Mouse (Mus musculus) bone marrow, adult 2 months (tissue): ENCODE measurements at regions not wholly inside any gene's neighbourhood (a gene's known extent, or its start where the extent isn't known, plus 50 kb on each side); places are given as distances from the start of the nearest gene placed in this dataset.
A peak's percentile ranks its signal among the peaks of the same experiment; 100 is the strongest.

Experiments used
- H3K27ac ChIP-seq: fragments of 200-500 bp; 2 replicates; pipeline ENCODE4 v1.5.1; 2012; ENCODE audit warnings: low read depth, mild to moderate bottlenecking, control low read depth, inconsistent platforms, low read length; ENCODE audit not compliant: control insufficient read depth, poor library complexity, insufficient read depth
- H3K4me1 ChIP-seq: fragments of 200-500 bp; 2 replicates; pipeline ENCODE4 v1.6.1; 2011; ENCODE audit warnings: low read length; ENCODE audit not compliant: control insufficient read depth, insufficient read depth
- H3K4me3 ChIP-seq: fragments of 200-500 bp; replicated peaks from 2 replicates; pipeline ENCODE3; 2011; ENCODE audit warnings: mild to moderate bottlenecking, low read depth, low read length, control low read depth; ENCODE audit not compliant: control insufficient read depth
- CTCF ChIP-seq: fragments of 200-500 bp; IDR thresholded peaks from 2 replicates; pipeline ENCODE4 v1.5.1; 2011; ENCODE audit warnings: low read length, control low read depth; ENCODE audit not compliant: control insufficient read depth, insufficient read depth
- POLR2A ChIP-seq: fragments of 200-500 bp; IDR thresholded peaks from 2 replicates; pipeline ENCODE4 v1.6.1; 2011; ENCODE audit warnings: low read depth, mild to moderate bottlenecking, control low read depth, low read length, borderline replicate concordance; ENCODE audit not compliant: control insufficient read depth
- WGBS: fragments of 180-500 bp; shearing (Covaris S2); methylation state at CpG from one replicate; pipeline ENCODE4 v1.1.7; 2018; 5-methylcytosine and 5-hydroxymethylcytosine counted together

- no peak for TF ChIP-seq POLR2A
- TF ChIP-seq CTCF: no peak
Measured at GRCm38 (mm10) chr1:191465723-191466122, 62.7 kb upstream of the Ppp2r5a start.

GRCm38 (mm10) chr1:191465170-191465569 lies 62.1 kb upstream of the Ppp2r5a start:
- Histone ChIP-seq H3K4me1 (peaks cover 3% of the 10 kb centered on the region; the same call in 1 of the 2 replicates), H3K27ac (no peak overlapping the region), H3K4me3 (no peak overlapping the region)
- TF ChIP-seq CTCF (no peak), POLR2A (no peak)
- WGBS: 74% methylated on average over 2 of the region's 2 CpGs

More at GRCm38 (mm10) chr1:191465723-191466122, 62.7 kb upstream of the Ppp2r5a start:
- H3K4me1 ChIP-seq: peaks cover 6% of the 10 kb centered on the region
- no peak overlapping the region for H3K27ac ChIP-seq
- 82% methylated on average over 4 of the region's 4 CpGs for WGBS
- H3K4me3 ChIP-seq: no peak overlapping the region

- TF ChIP-seq CTCF: no peak
- peaks cover 3% of the 10 kb centered on the region; the same call in 1 of the 2 replicates for H3K4me1 ChIP-seq
- WGBS: 56% methylated on average over 9 of the region's 9 CpGs
- no peak overlapping the region for H3K27ac ChIP-seq
- no peak overlapping the region for H3K4me3 ChIP-seq
Measured at GRCm38 (mm10) chr1:191461811-191462491, 58.9 kb upstream of the Ppp2r5a start.

GRCm38 (mm10) chr1:191459066-191459465 lies 56.0 kb upstream of the Ppp2r5a start:
- no peak overlapping the region for H3K27ac ChIP-seq
- WGBS: 72% methylated on average over 5 of the region's 5 CpGs
- no peak for TF ChIP-seq POLR2A
- TF ChIP-seq CTCF: no peak
- peaks cover 1% of the 10 kb centered on the region; the same call in 1 of the 2 replicates for H3K4me1 ChIP-seq
- no peak overlapping the region for H3K4me3 ChIP-seq

- H3K4me1 ChIP-seq: peaks cover 1% of the 10 kb centered on the region; the same call in 1 of the 2 replicates
- H3K27ac ChIP-seq: peak overlapping the region; percentile 50; the same call in 1 of the 2 replicates
- TF ChIP-seq POLR2A (no peak), CTCF (0 out of 2 replicates have a peak, but pooled peaks have one; percentile 2)
- WGBS: 49% methylated on average over 2 of the region's 2 CpGs
- no peak overlapping the region for H3K4me3 ChIP-seq
Measured at GRCm38 (mm10) chr1:191458292-191458691, 55.2 kb upstream of the Ppp2r5a start.

GRCm38 (mm10) chr1:191457103-191457502 lies 54.0 kb upstream of the Ppp2r5a start:
- TF ChIP-seq CTCF (no peak), POLR2A (no peak)
- WGBS: 68% methylated on average over 4 of the region's 4 CpGs
- H3K27ac ChIP-seq: no peak overlapping the region
- no peaks in the 10 kb centered on the region; the same call in 1 of the 2 replicates for H3K4me1 ChIP-seq
- no peak overlapping the region for H3K4me3 ChIP-seq

- no peak overlapping the region for H3K4me3 ChIP-seq
- TF ChIP-seq CTCF (no peak), POLR2A (no peak)
- 76% methylated on average over 3 of the region's 3 CpGs for WGBS
- no peak overlapping the region for H3K27ac ChIP-seq
- peaks cover 2% of the 10 kb centered on the region; the same call in 1 of the 2 replicates for H3K4me1 ChIP-seq
Measured at GRCm38 (mm10) chr1:191454604-191455003, 51.5 kb upstream of the Ppp2r5a start.

- H3K27ac ChIP-seq: no peak overlapping the region
- WGBS: 64% methylated on average over 3 of the region's 3 CpGs
Measured at GRCm38 (mm10) chr1:191453589-191453988, 50.5 kb upstream of the Ppp2r5a start.

More at GRCm38 (mm10) chr1:191453589-191453988, 50.5 kb upstream of the Ppp2r5a start:
- Histone ChIP-seq H3K4me3 (no peak overlapping the region), H3K4me1 (peaks cover 5% of the 10 kb centered on the region; the same call in 1 of the 2 replicates)
- TF ChIP-seq POLR2A (no peak), CTCF (no peak)
